Mouse (Mus musculus) layer of hippocampus, adult 2 months (tissue): ENCODE data around the gene Sgta. TPM values are rescaled to one million over a fixed set of nuclear protein-coding genes. Genes with fewer than 3 reads are reported as not detected.

Experiments
- DNase-seq, 2 experiments: peaks; one replicate each; pipeline ENCODE4 v3.0.0; 2022; ENCODE audit warnings: low spot score in 2 of 2
- H3K27ac ChIP-seq: fragments of 200-600 bp; 2 replicates; pipeline ENCODE4 v1.8.1; 2022
- H3K4me3 ChIP-seq: fragments of 200-600 bp; 2 replicates; pipeline ENCODE4 v1.8.1; 2022; ENCODE audit warnings: mild to moderate bottlenecking
- CTCF ChIP-seq: fragments of 200-600 bp; conservative IDR thresholded peaks from 2 replicates; pipeline ENCODE4 v1.8.1; 2022; ENCODE audit warnings: antibody characterized with exemption, mild to moderate bottlenecking, moderate library complexity
- long read RNA-seq, 2 experiments: library from polyadenylated mRNA; stranded (forward); transcript quantifications; one replicate each; pipeline ENCODE4 v2.0.0; 2021; ENCODE audit warnings: borderline mapping rate in 2 of 2
- total RNA-seq, 2 experiments: library from RNA; stranded (reverse); gene quantifications; 2 replicates each; pipeline ENCODE4 v1.2.3; 2021

The Sgta gene
- 100 to 1,000 TPM; 176 TPM for total RNA-seq
- long read RNA-seq, experiment 1, transcript Sgta-202 (12 exons, 1,964 nt), result major isoform, 131 of 235 reads
- long read RNA-seq, experiment 1, transcript Sgta-201 (12 exons, 1,969 nt), result minor isoform, 38 of 235 reads
- long read RNA-seq, experiment 1, partial matches to known transcripts, result 15 of 235 reads
- long read RNA-seq, experiment 1, other reads (novel, unspliced or antisense), result 51 of 235 reads
- long read RNA-seq, experiment 2, transcript Sgta-202 (12 exons, 1,964 nt), result major isoform, 209 of 338 reads
- long read RNA-seq, experiment 2, transcript Sgta-201 (12 exons, 1,969 nt), result minor isoform, 52 of 338 reads
- long read RNA-seq, experiment 2, partial matches to known transcripts, result 13 of 338 reads
- long read RNA-seq, experiment 2, other reads (novel, unspliced or antisense), result 64 of 338 reads

DNA sequence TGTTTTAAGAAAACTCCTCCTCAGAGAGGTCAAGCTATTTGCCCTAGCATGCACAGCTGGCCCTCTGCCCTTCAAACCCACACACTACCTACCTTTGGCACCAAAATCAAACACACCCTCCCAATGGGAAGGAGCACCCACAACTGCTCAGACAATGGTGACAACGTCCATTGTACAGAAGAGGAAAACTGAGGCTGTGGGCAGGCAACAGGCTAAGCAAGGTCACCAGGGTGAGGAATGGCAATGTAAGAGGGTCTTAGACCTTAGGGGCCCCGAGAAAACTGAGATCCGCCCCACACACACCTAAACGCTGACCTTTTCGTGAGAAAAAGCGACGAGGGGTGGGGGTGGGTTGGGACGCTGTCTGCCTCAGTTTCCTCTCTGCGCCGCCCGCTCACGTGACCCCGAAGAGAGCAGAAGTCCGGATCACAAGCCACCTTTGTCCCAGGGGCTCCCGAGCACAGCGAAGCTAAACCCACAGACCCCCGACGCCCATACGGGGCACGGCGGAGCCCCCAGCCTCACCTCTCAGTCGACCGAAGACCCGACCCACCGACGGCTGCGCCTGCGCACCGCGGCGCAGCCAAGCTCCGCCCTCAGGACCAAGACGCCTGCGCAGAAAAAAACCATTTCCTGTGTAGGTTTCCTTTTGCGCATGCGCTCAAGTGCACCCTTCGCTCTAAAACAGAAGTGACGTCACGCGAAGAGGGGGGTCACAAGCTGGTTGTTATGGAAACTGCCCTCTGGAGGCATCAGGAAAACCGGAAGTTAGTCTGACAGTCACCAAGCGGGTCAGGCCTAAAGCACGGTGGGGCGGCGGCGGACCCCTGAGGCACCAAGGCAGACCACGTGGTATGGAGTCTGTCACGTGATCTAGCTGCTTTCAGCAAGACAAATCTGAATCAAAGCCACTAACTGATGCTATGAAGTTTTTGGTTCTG is at the start of gene Sgta:
Gene Sgta (minus strand): TSS at position 579 of the 941 bp plus-strand sequence.
- DNase-seq, result peak; percentile 100
- TF ChIP-seq CTCF, result no peak
- H3K4me3 ChIP-seq, result peak within 1 kb of the TSS; percentile 90
- peak within 1 kb of the TSS; percentile 95 for H3K27ac ChIP-seq

DNA sequence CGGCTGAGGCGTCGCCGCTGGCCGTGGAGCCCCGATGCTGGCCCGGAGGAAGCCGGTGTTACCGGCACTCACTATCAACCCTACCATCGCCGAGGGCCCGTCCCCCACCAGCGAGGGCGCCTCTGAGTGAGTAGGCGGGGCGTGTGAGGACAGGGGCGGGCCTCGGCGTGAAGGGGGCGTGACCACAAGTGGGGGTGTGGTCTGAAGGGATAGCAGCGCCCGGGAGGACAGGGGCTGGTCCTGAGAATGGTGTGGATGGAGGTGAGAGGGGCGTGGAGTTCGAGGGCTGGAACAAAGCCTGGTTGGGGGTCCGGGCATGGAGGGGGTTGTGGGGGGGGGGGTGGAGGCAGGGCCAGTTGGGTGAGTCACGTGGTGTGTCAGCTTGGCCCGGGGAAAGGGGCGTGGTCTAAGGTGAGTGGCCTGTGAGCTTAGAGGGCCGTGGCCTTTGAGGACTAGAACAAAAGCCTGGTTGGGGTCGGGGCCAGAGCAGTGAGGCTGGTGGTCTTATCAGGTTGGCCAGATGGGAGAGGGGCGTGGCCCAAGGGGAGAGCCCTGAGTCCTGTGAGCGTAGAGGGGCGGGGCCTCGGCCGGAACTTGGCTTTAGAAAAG is 46.2 kb upstream of the Sgta start:
- DNase-seq, result peak; percentile 75 to 78

DNA sequence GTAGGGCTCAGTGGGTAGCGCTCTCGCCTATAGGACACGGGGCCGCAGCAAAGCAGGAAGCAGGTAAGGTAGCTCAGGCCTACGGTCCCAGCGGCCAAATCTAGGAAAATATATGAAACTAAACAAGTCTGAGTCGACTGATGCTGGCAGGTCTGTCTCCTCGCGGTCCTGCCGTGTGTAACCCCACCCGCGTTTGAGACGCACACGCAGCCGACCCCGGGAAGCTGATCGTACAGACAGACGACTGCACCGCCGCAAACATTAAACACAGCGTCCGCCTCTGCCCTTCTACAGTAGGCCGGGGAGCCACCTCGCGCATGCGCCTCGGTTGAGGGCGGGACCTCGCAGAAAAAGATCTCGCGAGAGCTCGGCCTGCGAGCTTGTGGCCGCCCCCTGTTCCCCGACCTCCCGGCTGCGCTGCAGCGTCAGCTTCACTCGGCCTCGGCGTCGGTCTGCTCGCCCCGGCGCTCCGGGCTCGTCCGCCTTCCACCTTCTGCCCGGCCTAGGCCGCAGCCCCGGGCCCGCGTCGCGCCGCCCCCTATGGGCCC is 45.7 kb upstream of the Sgta start, which contains the start of gene Map2k2:
Gene Map2k2 (plus strand): TSS at position 351 of the 548 bp plus-strand sequence.
- Histone ChIP-seq H3K27ac (peak within 1 kb of the TSS; percentile 99), H3K4me3 (peak within 1 kb of the TSS; percentile 96)
- no peak for TF ChIP-seq CTCF
- peak; percentile 96 to 97 for DNase-seq

More for the DNA sequence above, 46.2 kb upstream of the Sgta start:
- peak; percentile 24 for TF ChIP-seq CTCF
- H3K4me3 ChIP-seq, result peak overlapping the region; percentile 96
- peak overlapping the region; percentile 99 for H3K27ac ChIP-seq

DNA sequence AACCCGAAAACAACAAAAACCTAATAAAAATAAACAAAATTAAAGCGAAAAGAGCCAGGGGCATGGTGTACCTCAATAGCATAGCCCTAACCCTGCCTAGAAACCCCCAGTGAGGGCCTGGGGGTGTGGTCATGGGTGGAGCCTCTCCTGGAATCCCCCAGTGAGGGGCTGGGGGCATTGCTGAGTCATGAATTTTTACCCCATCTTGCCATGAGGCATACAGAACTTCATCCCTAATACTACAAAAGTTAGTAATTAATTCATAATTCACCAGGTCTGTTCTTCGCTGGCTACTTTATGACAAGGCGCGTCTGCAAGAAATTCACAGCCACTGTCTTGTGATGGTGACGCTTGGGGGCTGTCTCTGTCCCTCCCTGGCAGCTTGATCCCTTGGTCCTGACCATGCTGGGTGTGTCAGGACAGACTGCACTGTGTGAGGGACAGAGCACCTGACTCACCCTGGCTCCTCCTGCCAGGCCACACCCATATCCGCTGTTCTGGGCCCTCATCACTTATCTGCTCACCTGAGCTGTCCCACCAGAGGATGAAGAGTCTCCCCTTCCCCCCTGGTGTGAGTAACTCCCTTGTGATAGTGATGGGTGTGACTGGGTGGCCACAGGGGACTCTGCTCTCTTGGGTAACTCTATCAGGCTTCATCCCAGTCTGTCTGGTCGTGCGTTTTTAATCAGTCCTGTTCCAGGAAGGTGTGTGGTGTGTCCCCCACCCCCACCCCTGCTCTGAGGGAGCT is 35.1 kb upstream of the Sgta start:
- TF ChIP-seq CTCF, result no peak
- DNase-seq, result no peak
- no peak overlapping the region for H3K4me3 ChIP-seq
- H3K27ac ChIP-seq, result no peak overlapping the region

DNA sequence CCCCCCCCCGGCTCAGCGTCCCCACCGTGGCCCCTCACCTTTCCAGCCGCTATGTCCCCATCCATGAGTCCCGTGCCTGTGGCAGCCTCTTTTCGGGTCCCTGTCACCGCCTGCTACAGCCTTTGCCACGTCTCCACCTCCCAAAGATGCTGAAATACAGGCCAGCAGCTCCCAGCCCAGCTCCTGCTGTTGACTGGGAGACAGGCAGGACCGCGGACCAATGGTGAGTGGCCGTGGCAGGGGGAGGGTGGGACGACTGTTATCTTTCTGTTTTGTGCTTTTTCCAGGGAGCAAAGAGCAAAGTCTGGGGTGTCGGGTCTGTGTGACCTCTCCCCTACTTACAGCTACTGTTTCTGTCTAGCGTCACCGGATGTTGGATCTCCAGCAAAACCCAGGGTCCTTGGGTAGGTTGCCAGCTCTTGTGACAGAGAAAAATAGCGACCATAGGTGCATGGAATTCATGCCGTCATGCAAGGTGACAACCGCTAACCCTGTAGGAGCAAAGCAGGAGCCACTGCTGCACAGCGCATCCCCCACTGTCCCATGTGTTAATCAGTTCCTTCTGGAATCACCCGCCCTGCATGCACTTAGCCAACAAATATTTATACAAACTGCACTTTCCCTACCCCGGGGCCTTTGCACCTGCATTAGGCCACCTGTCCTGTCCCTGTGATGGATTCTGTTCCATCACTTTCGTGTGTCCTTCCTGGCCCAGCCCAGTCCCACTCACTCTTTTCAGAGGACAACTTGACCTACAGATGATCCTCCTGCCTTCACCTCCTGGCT is 32.7 kb upstream of the Sgta start:
- no peak for TF ChIP-seq CTCF
- Histone ChIP-seq H3K4me3 (no peak overlapping the region), H3K27ac (no peak overlapping the region)
- DNase-seq, result no peak

DNA sequence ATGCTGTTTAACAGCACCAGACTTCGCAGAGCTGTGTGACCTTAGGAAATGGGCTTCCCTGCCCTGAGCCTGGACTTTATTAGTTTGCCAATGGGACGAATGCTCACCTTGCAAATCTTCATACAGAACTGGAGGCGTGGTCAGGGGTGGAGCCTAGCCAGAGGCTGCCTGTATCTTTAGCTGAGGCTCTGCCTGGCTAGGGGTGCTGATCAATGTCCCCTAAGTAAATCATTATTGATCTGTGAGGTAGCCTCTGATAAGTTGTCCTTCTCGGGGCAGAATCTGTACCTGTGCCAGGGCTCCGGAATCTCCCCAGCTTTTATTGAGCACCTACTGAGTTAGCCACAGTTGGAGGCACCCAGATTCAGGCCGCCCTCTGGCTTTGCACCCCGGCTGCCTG is 30.6 kb upstream of the Sgta start:
- no peak overlapping the region for H3K27ac ChIP-seq
- no peak for DNase-seq
- no peak for TF ChIP-seq CTCF

DNA sequence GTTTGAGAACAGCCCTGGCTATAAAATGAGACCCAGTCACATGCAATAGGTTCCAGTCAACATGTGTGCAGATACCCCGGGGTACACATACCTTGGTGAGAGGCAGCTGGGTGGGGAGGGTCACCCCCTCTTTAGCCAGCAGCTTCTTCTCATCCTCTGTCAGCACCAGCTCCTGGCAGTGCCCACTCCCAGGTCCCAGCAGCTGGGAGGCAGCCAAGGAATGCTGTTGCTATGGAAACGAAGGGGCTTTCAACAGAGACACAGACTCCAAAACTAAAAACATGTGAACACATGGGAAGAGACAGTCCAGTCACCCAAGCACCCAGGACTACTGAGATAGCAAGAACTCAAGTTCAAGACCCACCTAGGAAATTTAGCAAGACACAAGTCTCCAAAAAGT is 29.2 kb upstream of the Sgta start:
- TF ChIP-seq CTCF, result no peak
- DNase-seq, result no peak
- Histone ChIP-seq H3K27ac (no peak overlapping the region), H3K4me3 (no peak overlapping the region)

More for the DNA sequence above, 30.6 kb upstream of the Sgta start:
- H3K4me3 ChIP-seq, result no peak overlapping the region

DNA sequence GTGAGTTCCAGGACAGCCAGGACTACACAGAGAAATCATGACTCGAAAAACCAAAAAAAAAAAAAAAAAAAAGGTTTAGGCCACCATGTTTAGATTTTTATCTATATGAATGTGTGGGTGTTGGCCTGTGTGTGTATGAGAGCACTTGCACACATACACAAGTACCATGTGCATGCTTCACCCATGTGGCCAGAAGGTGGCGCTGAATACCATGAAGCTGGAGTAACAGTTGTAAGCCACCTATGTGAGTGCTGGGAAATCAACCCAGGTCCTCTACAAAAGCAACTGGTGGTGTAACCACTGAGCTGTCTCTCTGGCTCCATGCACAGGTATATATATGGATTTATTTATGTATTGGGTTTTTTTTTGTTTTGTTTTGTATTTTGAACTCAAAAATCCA is 27.0 kb upstream of the Sgta start:
- TF ChIP-seq CTCF, result peak; percentile 59

DNA sequence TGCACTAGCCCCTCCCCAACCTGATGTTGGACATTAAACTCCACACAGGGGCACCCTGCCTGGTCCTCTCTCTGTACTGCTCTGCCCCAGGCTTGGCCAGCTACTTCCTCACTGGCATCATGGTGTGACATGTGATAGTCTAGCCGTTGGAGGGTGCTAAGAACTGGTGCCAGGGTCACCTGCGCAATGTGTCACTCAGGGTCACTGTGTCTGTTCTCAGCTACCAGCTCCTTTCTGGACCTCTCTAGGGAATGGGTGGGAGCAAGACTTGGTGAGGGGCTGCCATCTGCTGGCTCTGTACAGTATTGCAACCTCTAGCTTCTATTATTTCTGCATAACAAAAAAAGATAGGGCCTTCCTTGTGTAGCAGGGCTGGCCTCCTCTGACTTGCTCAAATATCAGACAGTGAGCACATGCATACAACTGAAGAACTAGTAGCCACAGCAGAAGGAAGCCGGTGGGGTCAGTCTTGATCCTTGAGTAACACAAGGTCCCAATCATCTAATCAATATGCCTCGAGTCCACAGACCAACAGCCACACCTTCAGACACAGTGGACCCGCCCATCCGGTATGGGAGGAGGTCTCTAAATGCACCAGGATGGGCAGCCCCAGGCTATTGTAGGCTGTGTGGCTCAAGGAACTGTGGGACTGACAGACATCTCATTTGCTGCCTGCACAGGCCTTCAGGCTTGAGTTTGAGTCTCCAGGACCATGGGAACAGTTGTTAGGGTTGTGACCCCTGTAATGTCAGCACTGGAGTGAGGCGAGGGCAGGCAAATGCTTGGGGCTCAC is 22.4 kb upstream of the Sgta start:
- DNase-seq, result peak; percentile 74 to 80
- no peak overlapping the region for H3K27ac ChIP-seq
- H3K4me3 ChIP-seq, result no peak overlapping the region
- TF ChIP-seq CTCF, result peak; percentile 93

More for the DNA sequence above, 27.0 kb upstream of the Sgta start:
- DNase-seq, result no peak
- Histone ChIP-seq H3K27ac (no peak overlapping the region), H3K4me3 (no peak overlapping the region)

DNA sequence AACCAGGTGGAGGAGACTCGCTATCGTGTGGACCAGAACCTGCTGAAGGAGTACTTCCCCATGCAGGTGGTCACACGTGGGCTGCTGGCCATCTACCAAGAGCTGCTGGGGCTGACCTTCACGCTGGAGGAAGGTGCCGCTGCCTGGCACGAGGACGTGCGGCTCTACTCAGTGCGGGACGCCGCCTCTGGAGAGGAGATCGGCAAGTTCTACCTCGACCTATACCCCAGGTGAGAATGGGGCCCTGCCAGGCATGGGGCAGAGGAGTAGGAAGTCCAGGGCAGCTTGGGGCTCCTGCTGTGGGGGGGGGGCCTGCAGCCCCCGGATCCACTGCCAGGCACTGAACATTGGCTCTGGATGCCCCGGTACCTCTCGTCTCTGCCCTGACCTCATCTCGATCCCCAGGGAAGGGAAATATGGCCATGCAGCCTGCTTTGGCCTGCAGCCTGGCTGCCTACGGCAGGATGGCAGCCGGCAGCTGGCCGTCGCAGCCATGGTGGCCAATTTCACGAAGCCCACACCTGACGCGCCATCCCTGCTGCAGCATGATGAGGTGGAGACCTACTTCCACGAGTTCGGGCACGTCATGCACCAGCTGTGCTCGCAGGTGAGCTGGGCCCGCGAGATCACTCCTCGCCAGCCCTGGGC is 20.2 kb upstream of the Sgta start:
- TF ChIP-seq CTCF, result no peak
- no peak for DNase-seq
- Histone ChIP-seq H3K27ac (no peak overlapping the region), H3K4me3 (no peak overlapping the region)
